Mouse (Mus musculus) bone marrow, adult 2 months (tissue): ENCODE data around the gene Ptbp2.

Experiments used
- CTCF ChIP-seq: fragments of 200-500 bp; IDR thresholded peaks from 2 replicates; pipeline ENCODE4 v1.5.1; 2011; ENCODE audit warnings: low read length, control low read depth; ENCODE audit not compliant: control insufficient read depth, insufficient read depth
- POLR2A ChIP-seq: fragments of 200-500 bp; IDR thresholded peaks from 2 replicates; pipeline ENCODE4 v1.6.1; 2011; ENCODE audit warnings: low read depth, mild to moderate bottlenecking, control low read depth, low read length, borderline replicate concordance; ENCODE audit not compliant: control insufficient read depth

DNA sequence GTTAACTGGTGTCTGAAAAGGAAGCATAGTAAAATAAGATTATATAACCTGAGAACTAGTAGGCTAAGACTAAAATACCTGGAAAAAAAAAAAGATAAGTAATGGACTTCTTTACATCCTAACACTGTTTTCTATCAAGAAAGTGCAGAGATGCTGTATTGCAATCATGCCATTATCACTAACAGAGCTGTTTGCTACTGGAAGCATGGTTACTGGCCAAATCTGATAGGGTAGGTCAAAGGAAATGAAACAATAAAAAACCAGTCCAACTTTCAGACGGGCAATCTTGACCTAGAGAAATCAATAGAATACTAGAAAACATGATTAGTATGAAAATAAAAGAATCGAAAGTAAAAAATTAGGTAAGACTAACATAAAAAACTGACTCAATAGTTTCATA lies 37.6 kb downstream of the Ptbp2 start:
- TF ChIP-seq CTCF: no peak
- no peak for TF ChIP-seq POLR2A
